Mouse (Mus musculus): ENCODE measurements around the gene Ppp1r3e. TPM values are rescaled to one million over a fixed set of nuclear protein-coding genes. Genes with fewer than 3 reads are reported as not detected.

Ppp1r3e gene
- polyA plus RNA-seq, 1 experiment from 2014 or later, result 1.1 TPM

DNA sequence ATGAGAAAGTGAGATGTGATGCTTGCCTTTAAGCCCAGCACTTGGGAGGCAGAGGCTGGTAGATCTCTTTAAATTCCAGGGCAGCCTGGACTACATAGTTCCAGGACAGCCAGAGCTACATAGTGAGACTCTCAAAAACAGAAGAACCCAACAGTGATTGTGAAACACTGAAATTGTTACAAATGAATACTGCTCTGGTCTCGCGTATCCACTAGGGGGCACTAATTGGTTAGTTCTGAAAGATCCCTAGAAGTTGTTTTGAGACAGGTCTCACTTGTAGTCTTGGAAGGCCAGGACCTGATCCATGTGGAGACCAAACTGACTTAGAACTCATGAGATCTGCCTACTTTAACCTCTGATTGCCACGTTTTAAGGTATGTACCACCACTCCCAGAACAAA is 23.0 kb upstream of the Ppp1r3e start:
- H3K36me3 ChIP-seq, result peaks cover 42% of the 10 kb centered on the region

DNA sequence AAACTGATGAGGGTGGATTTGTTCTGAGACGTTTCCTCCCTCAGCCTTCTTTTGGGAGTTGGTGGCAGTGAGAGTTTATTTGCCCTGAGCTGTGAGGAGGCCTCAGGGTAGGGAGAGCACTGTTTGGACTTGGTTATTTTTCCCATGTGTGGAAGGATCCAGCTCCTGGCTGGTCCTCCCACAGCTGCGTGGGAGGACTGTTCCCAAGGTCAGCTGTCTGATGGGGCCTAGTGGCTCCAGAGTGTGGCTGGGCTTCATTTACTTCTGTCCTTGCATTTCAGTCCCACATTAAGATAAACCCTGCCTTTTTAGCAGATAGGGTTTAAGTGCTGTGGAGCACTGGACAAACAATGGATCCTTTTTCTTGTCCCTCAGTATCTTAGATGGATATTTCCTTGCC is 20.1 kb upstream of the Ppp1r3e start:
- 69% methylated on average over 2 of the region's 2 CpGs for WGBS
- ATAC-seq (ENCODE audit: low FRiP score, low read depth), result no peak
- H3K9ac ChIP-seq, result peak overlapping the region; percentile 13; the same call in 1 of the 2 replicates

More for the DNA sequence above, 23.0 kb upstream of the Ppp1r3e start:
- H3K27ac ChIP-seq, result no peak overlapping the region
- no peak overlapping the region for H3K4me3 ChIP-seq
- no peaks in the 10 kb centered on the region for H3K9me3 ChIP-seq
- no peaks in the 10 kb centered on the region for H3K27me3 ChIP-seq (replicated peaks)
- no peak for ATAC-seq (ENCODE audit: low FRiP score, low read depth)
- no peak overlapping the region for H3K9ac ChIP-seq
- peaks cover 12% of the 10 kb centered on the region; the same call in 1 of the 2 replicates for H3K4me1 ChIP-seq
- no peak overlapping the region for H3K4me2 ChIP-seq (replicated peaks)
- WGBS, result under 1% methylated on average over 3 of the region's 3 CpGs

DNA sequence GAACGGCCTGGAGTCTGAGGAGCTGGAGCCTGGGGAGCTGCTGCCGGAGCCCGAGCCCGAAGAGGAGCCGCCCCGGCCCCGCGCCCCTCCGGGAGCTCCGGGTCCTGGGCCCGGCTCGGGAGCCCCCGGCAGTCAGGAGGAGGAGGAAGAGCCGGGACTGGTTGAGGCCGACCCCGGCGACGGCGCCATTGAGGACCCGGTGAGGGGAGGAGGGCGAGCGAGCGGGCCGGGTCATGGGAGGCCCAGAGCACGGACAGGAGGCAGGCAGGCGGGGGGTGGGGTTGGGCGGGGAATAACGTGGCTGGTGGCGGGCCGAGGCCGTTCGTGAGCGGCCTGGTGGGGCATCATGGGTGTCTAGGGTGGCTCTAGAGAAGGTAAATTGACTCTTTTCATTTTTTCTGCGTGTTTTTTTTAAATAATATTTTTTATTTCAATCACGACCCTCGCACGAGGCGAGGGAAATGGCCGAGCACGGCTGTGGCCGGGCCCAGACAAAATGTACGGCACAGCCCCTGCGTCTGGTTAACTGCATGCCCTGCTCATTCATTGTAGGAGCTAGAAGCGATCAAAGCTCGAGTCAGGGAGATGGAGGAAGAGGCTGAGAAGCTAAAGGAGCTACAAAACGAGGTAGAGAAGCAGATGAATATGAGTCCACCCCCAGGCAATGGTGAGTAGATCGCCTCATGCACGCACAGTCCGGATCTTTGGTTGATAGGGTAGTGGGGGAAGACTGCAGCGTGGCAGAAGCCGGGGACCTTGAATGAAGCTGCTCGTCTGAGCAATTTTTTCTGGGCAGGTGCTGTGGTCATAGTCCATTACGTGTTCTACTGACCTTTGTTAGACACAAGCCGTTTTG is 17.2 kb upstream of the Ppp1r3e start:
- H3K27me3 ChIP-seq (replicated peaks), result no peaks in the 10 kb centered on the region
- under 1% methylated on average over 51 of the region's 54 CpGs for WGBS
- H3K4me1 ChIP-seq, result peaks cover 15% of the 10 kb centered on the region
- H3K4me2 ChIP-seq (replicated peaks), result peak overlapping the region; percentile 73
- H3K36me3 ChIP-seq, result peaks cover 30% of the 10 kb centered on the region
- H3K4me3 ChIP-seq, result peak overlapping the region; percentile 99
- H3K9me3 ChIP-seq, result no peaks in the 10 kb centered on the region
- ATAC-seq (ENCODE audit: low FRiP score, low read depth), result peak; percentile 57
- peak overlapping the region; percentile 92 for H3K27ac ChIP-seq
- H3K9ac ChIP-seq, result peak overlapping the region; percentile 100

More for the DNA sequence above, 20.1 kb upstream of the Ppp1r3e start:
- Histone ChIP-seq H3K27ac (no peak overlapping the region), H3K27me3 (replicated peaks) (no peaks in the 10 kb centered on the region), H3K4me1 (peaks cover 15% of the 10 kb centered on the region), H3K36me3 (peaks cover 30% of the 10 kb centered on the region), H3K4me3 (no peak overlapping the region), H3K4me2 (replicated peaks) (no peak overlapping the region), H3K9me3 (no peaks in the 10 kb centered on the region)

- peak overlapping the region; percentile 100 for H3K9ac ChIP-seq
- under 1% methylated on average over 38 of the region's 38 CpGs for WGBS
- H3K4me3 ChIP-seq, result peak overlapping the region; percentile 99
- no peaks in the 10 kb centered on the region for H3K27me3 ChIP-seq (replicated peaks)
- peak overlapping the region; percentile 73 for H3K4me2 ChIP-seq (replicated peaks)
- peaks cover 15% of the 10 kb centered on the region for H3K4me1 ChIP-seq
- ATAC-seq (ENCODE audit: low FRiP score, low read depth), result peak; percentile 99
- peak overlapping the region; percentile 92; the same call in 1 of the 2 replicates for H3K27ac ChIP-seq
- H3K9me3 ChIP-seq, result no peaks in the 10 kb centered on the region
- H3K36me3 ChIP-seq, result peaks cover 30% of the 10 kb centered on the region
Measured at GRCm38 (mm10) chr14:54893651-54894181, 16.4 kb upstream of the Ppp1r3e start.

DNA sequence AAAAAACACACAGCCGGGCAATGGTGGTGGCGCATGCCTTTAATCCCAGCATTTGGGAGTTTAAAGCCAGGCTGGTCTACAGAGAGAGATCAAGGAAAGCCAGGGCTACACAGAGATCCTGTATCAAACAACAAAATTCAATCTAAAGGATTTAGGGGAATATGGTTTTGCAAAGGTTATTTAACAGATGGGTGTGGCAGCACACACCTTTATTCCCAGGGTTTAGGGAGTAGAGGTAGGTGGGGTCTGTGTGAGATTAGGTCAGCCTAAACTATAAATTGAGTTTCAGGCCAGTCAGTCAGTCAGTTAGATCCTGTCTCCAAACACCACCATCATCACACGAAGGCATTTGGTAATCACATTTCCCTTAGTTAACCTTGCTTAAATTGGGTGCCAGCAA is 14.8 kb upstream of the Ppp1r3e start, which contains the start of gene Pabpn1:
Gene Pabpn1 (plus strand): TSS at position 301 of the 400 bp plus-strand sequence.
- Histone ChIP-seq H3K27me3 (replicated peaks) (no peaks in the 10 kb centered on the region), H3K4me3 (peak within 1 kb of the TSS; percentile 35), H3K9ac (no peak within 1 kb of the TSS), H3K36me3 (peaks cover 17% of the 10 kb centered on the region), H3K4me2 (replicated peaks) (peak within 1 kb of the TSS; percentile 73), H3K27ac (peak within 1 kb of the TSS; percentile 46; the same call in 1 of the 2 replicates), H3K9me3 (no peaks in the 10 kb centered on the region), H3K4me1 (peaks cover 15% of the 10 kb centered on the region)
- 93% methylated on average over 3 of the region's 3 CpGs for WGBS
- no peak for ATAC-seq (ENCODE audit: low FRiP score, low read depth)

- Histone ChIP-seq H3K9ac (peak overlapping the region; percentile 38; the same call in 1 of the 2 replicates), H3K9me3 (no peaks in the 10 kb centered on the region), H3K4me1 (peaks cover 23% of the 10 kb centered on the region), H3K4me2 (replicated peaks) (peak overlapping the region; percentile 80), H3K36me3 (peaks cover 16% of the 10 kb centered on the region), H3K27ac (no peak overlapping the region), H3K27me3 (replicated peaks) (no peaks in the 10 kb centered on the region), H3K4me3 (no peak overlapping the region)
- ATAC-seq (ENCODE audit: low FRiP score, low read depth), result no peak
- 93% methylated on average over 11 of the region's 11 CpGs for WGBS
Measured at GRCm38 (mm10) chr14:54885309-54885708, 8.0 kb upstream of the Ppp1r3e start.

GRCm38 (mm10) chr14:54884022-54884712 is 6.8 kb upstream of the Ppp1r3e start:
- peak overlapping the region; percentile 67 for H3K4me3 ChIP-seq
- peaks cover 23% of the 10 kb centered on the region for H3K4me1 ChIP-seq
- peak overlapping the region; percentile 86 for H3K9ac ChIP-seq
- no peaks in the 10 kb centered on the region for H3K27me3 ChIP-seq (replicated peaks)
- peaks cover 16% of the 10 kb centered on the region for H3K36me3 ChIP-seq
- H3K4me2 ChIP-seq (replicated peaks), result peak overlapping the region; percentile 80
- H3K27ac ChIP-seq, result peak overlapping the region; percentile 77; the same call in 1 of the 2 replicates
- no peaks in the 10 kb centered on the region for H3K9me3 ChIP-seq
- WGBS, result 30% methylated on average over 21 of the region's 21 CpGs
- ATAC-seq (ENCODE audit: low FRiP score, low read depth), result peak; percentile 6; the same call in 1 of the 2 replicates

DNA sequence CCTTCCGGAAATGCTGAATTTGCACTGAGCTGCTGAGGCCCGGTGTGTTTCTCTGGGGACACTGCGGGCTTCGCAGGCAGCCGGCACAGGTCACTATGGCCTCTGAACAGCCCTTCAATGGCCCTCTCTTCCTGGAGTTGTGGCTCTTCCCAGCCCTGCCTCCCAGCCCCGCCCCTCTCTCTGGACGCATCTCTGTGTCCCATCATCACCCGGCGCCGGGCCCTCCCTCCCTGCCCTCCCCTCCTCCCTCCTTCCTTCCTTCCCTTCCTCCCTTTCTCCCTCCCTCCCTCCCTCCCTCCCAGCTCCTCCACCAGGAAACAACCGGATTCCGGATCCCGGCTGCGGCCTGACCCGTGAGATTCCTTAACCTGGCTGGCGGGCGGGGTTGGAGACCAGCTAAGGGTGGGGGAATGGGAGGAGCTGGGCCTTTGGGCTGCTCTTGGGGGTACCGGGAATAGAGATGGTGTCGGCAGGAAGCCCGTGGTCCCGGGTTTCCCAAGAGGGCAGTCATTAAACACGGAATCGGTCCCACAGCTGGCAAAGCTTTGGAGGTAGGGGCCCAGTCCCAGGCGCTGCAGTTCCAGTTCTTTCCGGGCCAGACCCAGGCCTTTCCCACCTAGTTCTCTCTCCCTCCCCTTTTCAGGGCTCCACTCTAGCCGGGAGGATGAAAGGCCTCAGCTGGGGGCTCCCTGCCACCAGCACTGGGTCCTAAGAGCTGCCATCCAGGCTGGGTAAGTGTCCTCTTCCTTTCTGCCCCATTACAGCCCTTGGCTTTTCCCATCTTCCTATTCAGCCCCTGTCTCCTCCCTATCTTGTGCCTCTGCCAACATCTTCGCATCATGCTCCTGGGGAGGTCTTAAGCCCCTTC is 6.0 kb upstream of the Ppp1r3e start, which contains the start of the genes Bcl2l2 and Gm20521:
Gene Bcl2l2 (plus strand): TSS at position 224 of the 868 bp plus-strand sequence.
Gene Gm20521 (plus strand): TSS at position 288 of the 868 bp plus-strand sequence.
- Histone ChIP-seq H3K4me2 (replicated peaks) (peak within 1 kb of the TSS; percentile 80), H3K36me3 (peaks cover 16% of the 10 kb centered on the region), H3K4me3 (peak within 1 kb of the TSS; percentile 67), H3K27me3 (replicated peaks) (no peaks in the 10 kb centered on the region), H3K4me1 (peaks cover 23% of the 10 kb centered on the region), H3K9ac (peak within 1 kb of the TSS; percentile 86), H3K27ac (peak within 1 kb of the TSS; percentile 77), H3K9me3 (no peaks in the 10 kb centered on the region)
- 1% methylated on average over 24 of the region's 27 CpGs for WGBS
- peak; percentile 88 for ATAC-seq (ENCODE audit: low FRiP score, low read depth)

GRCm38 (mm10) chr14:54876539-54877047 is 757 bp downstream of the Ppp1r3e start:
- no peaks in the 10 kb centered on the region for H3K9me3 ChIP-seq
- ATAC-seq (ENCODE audit: low FRiP score, low read depth), result peak; percentile 92
- H3K4me1 ChIP-seq, result peaks cover 14% of the 10 kb centered on the region
- peak overlapping the region; percentile 64 for H3K27ac ChIP-seq
- peak overlapping the region; percentile 77 for H3K4me3 ChIP-seq
- WGBS, result under 1% methylated on average over 67 of the region's 72 CpGs
- H3K27me3 ChIP-seq (replicated peaks), result no peaks in the 10 kb centered on the region
- H3K9ac ChIP-seq, result peak overlapping the region; percentile 81
- H3K36me3 ChIP-seq, result no peaks in the 10 kb centered on the region
- peak overlapping the region; percentile 99 for H3K4me2 ChIP-seq (replicated peaks)

DNA sequence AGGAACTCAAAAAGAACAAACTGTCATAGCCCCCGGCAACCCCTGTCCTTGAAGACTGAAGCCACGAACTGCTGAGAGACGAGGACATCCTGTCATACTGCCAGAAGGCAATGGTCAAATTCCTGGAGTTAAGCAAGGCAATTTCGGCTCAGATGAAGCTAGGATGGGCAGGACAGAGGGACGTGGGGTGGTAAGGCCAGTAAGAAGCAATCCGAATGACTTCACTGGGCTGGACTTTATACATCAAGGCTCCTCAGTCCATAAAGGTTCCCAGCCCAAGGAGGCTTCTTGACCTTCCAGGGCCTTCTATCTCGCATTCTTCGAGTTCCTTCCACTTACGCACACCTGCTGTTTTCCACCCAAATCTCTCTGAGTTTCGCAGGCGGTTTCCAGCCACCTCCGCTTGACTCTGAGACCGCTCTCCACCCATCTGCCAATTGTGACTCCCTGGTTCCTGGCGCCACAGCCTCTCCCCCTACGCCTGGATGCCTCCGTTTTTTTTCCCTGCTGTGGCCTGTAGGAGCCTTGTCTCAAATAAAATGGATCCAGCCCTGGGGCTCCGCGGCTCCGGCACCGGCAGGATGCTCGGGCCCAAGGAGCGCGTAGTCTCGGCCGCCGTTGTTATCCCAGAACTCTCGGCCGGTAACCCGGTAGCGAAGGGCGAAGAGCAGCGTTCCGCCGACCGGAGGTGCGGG is 1.4 kb downstream of the Ppp1r3e start:
- Histone ChIP-seq H3K27me3 (replicated peaks) (no peaks in the 10 kb centered on the region), H3K36me3 (no peaks in the 10 kb centered on the region), H3K9ac (peak overlapping the region; percentile 81), H3K9me3 (no peaks in the 10 kb centered on the region), H3K4me2 (replicated peaks) (peak overlapping the region; percentile 99), H3K4me3 (peak overlapping the region; percentile 77), H3K4me1 (peaks cover 14% of the 10 kb centered on the region), H3K27ac (peak overlapping the region; percentile 64)
- ATAC-seq (ENCODE audit: low FRiP score, low read depth), result peak; percentile 57
- WGBS, result 2% methylated on average over 36 of the region's 36 CpGs

Data from neural tube, embryonic 12.5 days (tissue).